Mouse (Mus musculus) intestine, postnatal 0 days (tissue): ENCODE results near the gene Men1. TPM values are rescaled to one million over a fixed set of nuclear protein-coding genes. Genes with fewer than 3 reads are reported as not detected.
"Not testable (repeated sequence)": the region's sequence is repeated elsewhere in the genome, so short reads cannot be mapped to it uniquely, and the experiment has no call there.

Source experiments
- ATAC-seq: fragments of 200-750 bp; cut with Nextera tagmentation; 2 replicates; pipeline ENCODE4 v1.8.0; 2017; ENCODE audit warnings: mild to moderate bottlenecking, moderate TSS enrichment, moderate library complexity
- H3K27ac ChIP-seq: fragments of 300-500 bp; sonication (generic); 2 replicates; pipeline ENCODE4 v1.5.1; 2014; ENCODE audit warnings: mild to moderate bottlenecking, low read depth, low read length, moderate library complexity
- H3K27me3 ChIP-seq: fragments of 300-500 bp; sonication (generic); replicated peaks from 2 replicates; pipeline ENCODE4 v1.6.1; 2014; ENCODE audit warnings: low read length, mixed read lengths; ENCODE audit not compliant: control insufficient read depth, insufficient read depth
- H3K36me3 ChIP-seq: fragments of 300-500 bp; sonication (generic); 2 replicates; pipeline ENCODE4 v1.6.1; 2014; ENCODE audit warnings: mild to moderate bottlenecking, moderate library complexity; ENCODE audit not compliant: control insufficient read depth, insufficient read depth
- H3K4me1 ChIP-seq: fragments of 300-500 bp; sonication (generic); replicated peaks from 2 replicates; pipeline ENCODE4 v1.6.1; 2014; ENCODE audit warnings: antibody characterized with exemption, low read length, mixed read lengths; ENCODE audit not compliant: control insufficient read depth, insufficient read depth
- H3K4me2 ChIP-seq: fragments of 300-500 bp; sonication (generic); replicated peaks from 2 replicates; pipeline ENCODE4 v1.6.1; 2014; ENCODE audit warnings: low read depth, mild to moderate bottlenecking, moderate library complexity
- H3K4me3 ChIP-seq: fragments of 300-500 bp; sonication (generic); 2 replicates; pipeline ENCODE4 v1.5.1; 2014; ENCODE audit warnings: low read depth, low read length
- H3K9ac ChIP-seq: fragments of 300-500 bp; sonication (generic); 2 replicates; pipeline ENCODE4 v1.6.1; 2014; ENCODE audit warnings: mild to moderate bottlenecking, low read depth, low read length
- H3K9me3 ChIP-seq: fragments of 300-500 bp; sonication (generic); 2 replicates; pipeline ENCODE4 v1.6.1; 2016; ENCODE audit warnings: mixed run types; ENCODE audit not compliant: control insufficient read depth
- CTCF ChIP-seq: sonication (generic); IDR thresholded peaks from 2 replicates; pipeline ENCODE4 v1.5.1; 2016; ENCODE audit warnings: low read depth, mild to moderate bottlenecking, control low read depth, antibody characterized with exemption, moderate library complexity
- WGBS: fragments of 180-500 bp; shearing (Covaris S2); extraction: QIAGEN DNeasy Blood & Tissue Kit; methylation state at CpG from one replicate; pipeline ENCODE4 v1.1.7; 2014; 5-methylcytosine and 5-hydroxymethylcytosine counted together
- polyA plus RNA-seq: library from polyadenylated mRNA; unstranded; fragments of >200 nt; fragmentation: Nextera tagmentation; extraction: Ambion mirVana; gene quantifications from 2 replicates; pipeline ENCODE4 v1.2.1, GENCODE M21; 2015

Men1 gene
- polyA plus RNA-seq, 1 experiment from 2014 or later, result 17.1 TPM

- ATAC-seq, result no peak
- peak overlapping the region; percentile 31; the same call in 1 of the 2 replicates for H3K9ac ChIP-seq
- no peaks in the 10 kb centered on the region for H3K9me3 ChIP-seq
- no peaks in the 10 kb centered on the region for H3K27me3 ChIP-seq
- 52% methylated on average over 9 of the region's 9 CpGs for WGBS
- peaks cover 32% of the 10 kb centered on the region for H3K36me3 ChIP-seq
- H3K4me1 ChIP-seq, result peaks cover 3% of the 10 kb centered on the region; the same call in 1 of the 2 replicates
- H3K27ac ChIP-seq, result peak overlapping the region; percentile 41
- peak overlapping the region; percentile 76 for H3K4me2 ChIP-seq
- peak overlapping the region; percentile 61; the same call in 1 of the 2 replicates for H3K4me3 ChIP-seq
- no peak for TF ChIP-seq CTCF
Observed at GRCm38 (mm10) chr19:6307733-6308531, 26.8 kb upstream of the Men1 start.

DNA sequence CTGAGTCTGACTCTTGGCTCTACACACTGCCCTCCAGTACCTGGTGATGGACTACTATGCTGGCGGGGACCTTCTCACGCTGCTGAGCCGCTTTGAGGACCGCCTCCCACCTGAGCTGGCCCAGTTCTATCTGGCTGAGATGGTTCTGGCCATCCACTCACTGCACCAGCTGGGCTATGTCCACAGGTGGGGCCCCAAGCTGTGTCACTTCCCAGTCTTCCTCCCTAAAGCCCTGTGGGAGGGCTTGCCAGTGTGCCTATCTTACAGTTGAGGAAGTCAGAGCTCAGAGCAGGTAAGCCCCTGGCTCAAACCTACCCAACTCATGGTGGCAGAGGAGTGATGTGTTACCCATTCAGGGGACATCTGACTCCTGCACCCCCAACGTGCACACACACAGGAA lies 24.6 kb upstream of the Men1 start:
- TF ChIP-seq CTCF, result no peak
- no peak overlapping the region for H3K4me2 ChIP-seq
- 87% methylated on average over 5 of the region's 5 CpGs for WGBS

DNA sequence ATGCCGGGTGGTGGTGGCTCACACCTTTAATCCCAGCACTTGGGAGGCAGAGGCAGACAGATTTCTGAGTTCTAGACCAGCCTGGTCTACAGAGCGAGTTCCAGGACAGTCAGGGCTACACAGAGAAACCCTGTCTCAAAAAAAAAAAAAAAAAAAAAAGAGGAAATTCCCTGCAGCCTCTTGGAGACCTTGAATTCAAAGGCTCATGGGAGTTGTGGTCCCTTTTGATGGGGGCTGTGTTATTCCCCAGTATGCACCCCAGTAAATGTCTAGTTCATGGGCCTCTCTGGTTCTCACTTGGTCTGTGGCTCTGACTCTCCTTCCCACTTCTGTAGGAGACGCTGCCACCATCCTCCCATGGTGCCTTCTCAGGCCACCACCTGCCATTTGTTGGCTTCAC lies 23.0 kb upstream of the Men1 start:
- not testable (repeated sequence) for H3K4me3 ChIP-seq, H3K4me1 ChIP-seq, H3K4me2 ChIP-seq, H3K9me3 ChIP-seq, ATAC-seq, H3K9ac ChIP-seq, H3K27ac ChIP-seq, H3K27me3 ChIP-seq
- peaks cover 71% of the 10 kb centered on the region for H3K36me3 ChIP-seq
- WGBS, result 72% methylated on average over 3 of the region's 3 CpGs

More for the DNA sequence above, 24.6 kb upstream of the Men1 start:
- H3K27me3 ChIP-seq, result no peaks in the 10 kb centered on the region
- no peak overlapping the region for H3K4me3 ChIP-seq
- H3K27ac ChIP-seq, result no peak overlapping the region
- ATAC-seq, result no peak
- H3K9me3 ChIP-seq, result no peaks in the 10 kb centered on the region
- peaks cover 3% of the 10 kb centered on the region; the same call in 1 of the 2 replicates for H3K4me1 ChIP-seq
- peaks cover 55% of the 10 kb centered on the region for H3K36me3 ChIP-seq
- H3K9ac ChIP-seq, result no peak overlapping the region

- 85% methylated on average over 8 of the region's 8 CpGs for WGBS
- H3K36me3 ChIP-seq, result peaks cover 91% of the 10 kb centered on the region
Observed at GRCm38 (mm10) chr19:6313796-6314195, 21.0 kb upstream of the Men1 start.

DNA sequence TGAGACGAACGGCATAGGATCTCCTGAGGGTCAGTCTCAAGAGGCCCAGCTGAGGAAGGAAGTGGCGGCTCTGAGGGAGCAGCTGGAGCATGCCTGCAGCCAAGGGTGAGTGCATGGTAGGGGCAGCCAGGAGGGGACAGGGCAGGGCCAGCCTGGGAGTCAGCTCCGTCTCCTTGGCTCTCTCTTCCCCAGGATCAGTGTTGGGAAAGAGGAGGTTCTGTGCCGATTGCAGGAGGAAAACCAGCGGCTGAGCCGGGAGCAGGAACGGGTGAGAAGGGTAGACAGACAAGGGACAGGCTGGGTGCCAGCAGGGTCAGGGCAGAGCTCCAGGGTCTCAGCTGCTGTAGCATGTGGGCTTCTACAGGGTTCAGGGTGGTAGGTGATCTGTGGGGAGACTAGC lies 20.3 kb upstream of the Men1 start:
- no peak for ATAC-seq
- Histone ChIP-seq H3K9ac (no peak overlapping the region), H3K36me3 (peaks cover 96% of the 10 kb centered on the region), H3K4me1 (no peaks in the 10 kb centered on the region), H3K4me2 (no peak overlapping the region), H3K27me3 (no peaks in the 10 kb centered on the region), H3K27ac (no peak overlapping the region), H3K9me3 (no peaks in the 10 kb centered on the region), H3K4me3 (no peak overlapping the region)
- TF ChIP-seq CTCF, result no peak
- 75% methylated on average over 8 of the region's 8 CpGs for WGBS

More at GRCm38 (mm10) chr19:6313796-6314195, 21.0 kb upstream of the Men1 start:
- ATAC-seq, result no peak
- Histone ChIP-seq H3K27me3 (no peaks in the 10 kb centered on the region), H3K9me3 (no peaks in the 10 kb centered on the region), H3K27ac (no peak overlapping the region), H3K4me2 (no peak overlapping the region), H3K9ac (no peak overlapping the region), H3K4me1 (no peaks in the 10 kb centered on the region), H3K4me3 (no peak overlapping the region)
- no peak for TF ChIP-seq CTCF

- no peak overlapping the region for H3K4me2 ChIP-seq
- no peaks in the 10 kb centered on the region for H3K9me3 ChIP-seq
- TF ChIP-seq CTCF, result no peak
- no peak overlapping the region for H3K9ac ChIP-seq
- WGBS, result 80% methylated on average over 13 of the region's 14 CpGs
- H3K4me3 ChIP-seq, result no peak overlapping the region
- no peaks in the 10 kb centered on the region for H3K27me3 ChIP-seq
- ATAC-seq, result no peak
- no peaks in the 10 kb centered on the region for H3K4me1 ChIP-seq
- no peak overlapping the region for H3K27ac ChIP-seq
- H3K36me3 ChIP-seq, result peaks cover 98% of the 10 kb centered on the region
Observed at GRCm38 (mm10) chr19:6315573-6315972, 19.2 kb upstream of the Men1 start.
